Mouse (Mus musculus) heart, adult 18-20 months (tissue): ENCODE measurements around the gene Olfr1044. TPM values are rescaled to one million over a fixed set of nuclear protein-coding genes. Genes with fewer than 3 reads are reported as not detected.
"Not testable (repeated sequence)": the region's sequence is repeated elsewhere in the genome, so short reads cannot be mapped to it uniquely, and the experiment has no call there.

Experiments
- DNase-seq, 2 experiments: peaks; one replicate each; pipeline ENCODE4 v3.0.0; 2021 to 2022; ENCODE audit warnings: mixed read lengths in 1 of 2
- long read RNA-seq, 2 experiments: library from polyadenylated mRNA; stranded (forward); transcript quantifications; one replicate each; pipeline ENCODE4 v2.0.0; 2021
- total RNA-seq, 2 experiments: library from RNA; stranded (reverse); gene quantifications; 2 replicates each; pipeline ENCODE4 v1.2.3; 2021

The Olfr1044 gene
- not detected for total RNA-seq
- long read RNA-seq, experiment 1 = 0 reads
- long read RNA-seq, experiment 2 = 0 reads

DNA sequence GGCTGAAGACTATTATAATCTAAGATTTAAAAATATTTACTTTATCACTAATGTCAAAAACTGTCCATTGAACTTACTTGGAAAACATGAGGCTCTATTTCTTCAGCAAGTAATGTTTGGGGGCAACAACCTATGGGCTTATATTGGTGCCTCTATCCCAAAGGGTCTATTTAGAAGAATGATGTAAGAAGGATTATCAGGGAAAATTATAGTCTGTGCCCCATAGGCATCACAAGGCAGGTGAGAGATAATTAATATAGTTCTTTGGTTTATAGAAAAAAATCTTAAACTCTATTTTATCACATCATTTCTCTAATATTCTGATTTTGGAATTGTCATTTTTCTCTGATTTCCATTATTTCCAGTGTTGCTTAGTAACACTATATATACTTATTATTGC is at the start of gene Olfr1044:
TSS of gene Olfr1044 (minus strand) at position 101 of the 400 bp plus-strand sequence.
- DNase-seq = no peak

DNA sequence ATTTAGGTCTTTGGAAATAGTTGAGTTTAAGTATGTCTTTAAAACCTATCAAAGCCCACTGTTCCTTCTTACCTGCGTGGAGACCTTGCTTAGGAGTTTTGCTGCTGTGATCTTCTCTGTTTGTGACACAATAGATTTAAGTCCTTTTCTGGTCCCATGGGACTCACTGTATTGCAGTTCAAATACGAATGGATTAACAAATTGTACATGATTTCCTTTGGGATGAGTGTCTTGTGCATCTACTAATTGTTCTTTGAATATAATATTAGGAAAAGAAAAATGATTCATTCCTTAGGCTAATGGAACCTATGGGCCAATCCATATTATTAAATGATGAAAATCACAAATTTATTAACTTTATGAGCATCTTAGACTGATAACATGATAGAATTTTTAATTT is 41.6 kb upstream of the Olfr1044 start, which contains the start of gene Olfr1046:
TSS of gene Olfr1046 (minus strand) at position 101 of the 400 bp plus-strand sequence.
- no peak for DNase-seq

DNA sequence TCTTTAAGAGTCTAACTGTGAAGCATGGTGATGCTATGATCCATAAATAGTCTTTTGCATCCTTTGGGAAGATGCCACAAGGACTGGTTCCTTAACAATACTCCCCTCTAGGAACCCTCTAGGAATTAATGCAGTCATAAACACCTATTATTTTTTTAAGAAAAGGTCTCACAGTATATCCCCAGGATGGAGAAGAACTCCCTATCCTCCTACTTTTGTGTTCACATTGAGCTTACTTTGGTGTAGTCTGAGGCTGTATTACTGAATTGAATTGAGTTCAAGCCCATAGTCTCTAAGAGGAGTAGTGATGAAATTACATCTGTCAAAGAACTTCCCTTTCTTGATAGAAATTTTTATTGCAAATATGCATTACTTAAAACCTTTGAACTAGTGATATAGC is 25.3 kb upstream of the Olfr1044 start, which contains the start of gene Olfr1045:
TSS of gene Olfr1045 (minus strand) at position 101 of the 400 bp plus-strand sequence.
- DNase-seq = no peak

DNA sequence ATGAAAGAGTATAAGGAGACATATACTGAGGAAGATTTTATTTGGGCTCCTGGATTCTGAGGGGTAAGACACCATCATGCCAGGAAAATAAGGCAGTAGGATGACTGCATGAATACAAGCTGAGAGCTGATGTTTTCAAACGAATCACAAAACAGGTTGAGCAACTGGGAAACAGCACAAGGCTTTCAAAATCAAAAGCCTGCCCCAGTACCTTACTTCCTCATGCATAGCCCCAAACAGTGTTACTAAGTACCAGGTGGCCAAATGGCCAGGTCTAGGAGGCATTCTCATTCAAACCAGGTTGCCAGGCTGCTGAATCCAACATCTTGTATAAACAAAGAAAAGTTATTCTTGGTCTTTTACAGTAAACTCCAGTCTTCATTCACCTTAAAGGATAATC is 18.2 kb upstream of the Olfr1044 start:
- no peak for DNase-seq

DNA sequence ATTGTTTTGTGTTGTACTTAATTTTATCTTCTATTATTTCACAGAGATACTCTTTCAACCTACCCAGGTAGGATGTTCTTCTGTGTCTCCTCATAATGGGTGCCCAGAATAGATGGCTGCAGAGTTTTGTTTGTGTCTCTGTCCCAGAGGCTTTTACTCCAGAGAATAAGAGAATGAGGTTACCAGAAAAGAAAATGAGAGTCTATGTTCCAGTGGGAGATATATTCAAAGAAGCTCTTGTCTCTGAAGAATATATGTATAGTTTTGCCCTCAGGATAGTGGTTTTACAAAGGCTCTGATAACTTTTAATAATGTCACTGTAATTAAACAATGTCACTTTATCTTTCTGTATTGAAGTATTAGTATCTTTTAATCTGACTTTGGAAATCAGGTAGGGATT is 8.0 kb upstream of the Olfr1044 start, which contains the start of gene Olfr52:
TSS of gene Olfr52 (minus strand) at position 101 of the 400 bp plus-strand sequence.
- no peak for DNase-seq

DNA sequence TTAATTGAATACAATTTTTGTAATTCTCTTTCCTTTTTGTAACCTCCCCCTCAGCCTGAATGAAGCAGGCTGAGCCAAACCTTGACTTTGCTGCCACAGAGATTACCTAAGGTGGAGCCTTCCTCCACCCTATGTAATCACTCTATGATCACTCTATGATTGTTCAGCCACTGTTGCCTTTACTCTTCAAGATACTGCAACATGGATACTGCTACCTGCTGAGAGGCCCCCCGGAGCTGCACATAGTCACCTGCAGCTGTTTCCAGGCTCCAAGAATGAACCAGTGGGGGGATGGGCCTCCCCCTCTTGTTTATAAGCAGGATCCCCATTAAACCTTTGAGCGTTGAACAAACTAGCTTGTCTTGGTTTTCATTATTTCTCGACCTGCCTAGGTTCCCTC is 2.3 kb upstream of the Olfr1044 start:
- DNase-seq = no peak

DNA sequence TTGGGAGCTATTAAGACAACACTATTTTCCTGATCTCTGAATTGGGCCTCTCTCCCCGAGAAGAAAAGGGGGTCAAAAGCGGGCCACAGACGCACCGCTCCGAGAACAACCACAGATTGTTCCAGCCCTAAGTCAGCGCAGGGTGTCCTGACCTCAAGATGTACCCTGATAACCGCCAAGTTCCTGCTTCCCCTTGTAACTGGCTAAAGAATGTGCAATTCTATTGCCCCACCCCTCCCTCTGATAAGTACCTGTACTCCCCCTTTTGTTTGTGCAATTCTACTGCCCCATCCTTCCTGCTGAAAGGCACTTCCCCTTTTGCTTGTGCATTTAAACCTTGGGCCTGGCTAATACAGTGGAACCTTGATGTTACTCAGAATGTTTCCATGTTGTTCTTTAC is 2.2 kb downstream of the Olfr1044 start:
- not testable (repeated sequence) for DNase-seq

DNA sequence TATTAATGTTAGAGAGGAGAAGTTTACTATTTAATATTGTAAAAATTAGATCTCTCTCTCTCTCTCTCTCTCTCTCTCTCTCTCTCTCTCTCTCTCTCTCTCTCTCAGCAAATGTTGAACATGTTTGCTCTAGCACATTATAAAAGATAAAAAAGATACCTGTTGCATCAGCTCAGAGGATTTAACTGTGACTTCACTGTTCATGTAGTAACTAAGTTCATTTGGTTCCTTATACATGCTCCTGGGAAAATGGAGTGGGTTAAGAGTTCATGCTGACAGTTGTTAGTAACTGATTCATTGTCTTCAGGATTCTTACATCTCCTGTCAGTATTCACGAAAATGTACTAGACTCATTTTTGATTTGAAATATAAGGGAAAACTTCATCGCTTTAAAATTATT is 10.2 kb downstream of the Olfr1044 start, which contains the start of gene Olfr1043:
TSS of gene Olfr1043 (minus strand) at position 101 of the 400 bp plus-strand sequence.
- no peak for DNase-seq

DNA sequence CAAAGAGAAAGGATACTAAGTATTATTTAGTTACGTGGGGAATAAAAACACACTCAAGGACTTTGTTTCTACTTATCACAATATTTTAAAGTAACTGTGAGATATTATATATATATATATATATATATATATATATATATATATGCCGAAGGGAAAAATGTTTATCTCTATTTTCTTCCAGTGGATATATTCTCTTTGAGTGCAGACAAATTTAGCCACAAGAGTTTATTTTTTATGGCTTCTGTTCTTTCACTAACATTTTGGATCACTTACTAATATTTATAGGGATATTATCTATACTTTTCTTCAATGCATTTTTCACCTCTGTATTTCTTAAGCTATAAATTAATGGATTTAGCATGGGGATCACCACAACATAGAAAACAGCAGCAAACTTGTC is 15.9 kb downstream of the Olfr1044 start, which contains the start of gene Olfr1042:
TSS of gene Olfr1042 (minus strand) at position 101 of the 400 bp plus-strand sequence.
- DNase-seq = no peak

DNA sequence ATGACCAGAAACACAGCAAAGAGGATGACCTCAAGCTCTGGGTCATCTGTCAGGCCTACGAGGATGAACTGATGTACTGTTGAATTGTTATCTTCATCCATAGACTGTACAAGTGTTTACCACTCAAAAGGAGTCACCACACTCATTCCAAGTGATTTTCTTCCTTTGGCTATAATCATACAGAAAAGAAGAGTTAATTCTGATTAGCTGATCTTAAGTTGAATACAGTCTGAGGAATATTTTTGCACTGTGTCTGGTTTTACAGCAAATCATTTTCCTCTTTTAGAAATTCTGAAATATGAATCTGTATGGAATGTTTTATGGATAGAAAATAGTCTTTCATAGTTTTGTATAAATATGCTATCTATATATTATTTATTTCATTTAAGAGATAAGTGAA is 31.0 kb downstream of the Olfr1044 start, which contains the start of gene Olfr1040:
TSS of gene Olfr1040 (minus strand) at position 101 of the 400 bp plus-strand sequence.
- DNase-seq = no peak

DNA sequence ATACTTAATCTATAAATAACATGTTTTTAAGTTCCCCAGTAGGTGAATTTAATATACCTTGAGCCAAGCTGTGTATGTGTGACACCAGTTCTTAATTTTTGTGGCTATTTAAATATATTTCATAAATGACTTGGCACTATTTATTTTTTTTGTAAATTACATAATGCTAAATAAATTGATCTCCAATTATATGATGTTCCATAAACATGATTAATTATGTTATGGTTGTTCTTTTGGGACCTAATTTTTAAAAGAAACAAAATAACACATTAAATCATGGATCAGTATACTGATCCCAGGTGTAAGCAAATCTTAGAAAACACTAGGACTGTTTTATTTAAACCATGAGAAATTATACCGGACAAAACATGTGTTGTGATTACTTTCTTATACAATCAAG is 41.8 kb downstream of the Olfr1044 start, which contains the start of gene Olfr1039:
TSS of gene Olfr1039 (minus strand) at position 101 of the 400 bp plus-strand sequence.
- DNase-seq = no peak

Other genes with a start within 250 kb of the Olfr1044 start
- gene Olfr1028, start 227.4 kb downstream of the Olfr1044 start, total RNA-seq = not detected
- gene Olfr1029, start 203.9 kb downstream of the Olfr1044 start, total RNA-seq = not detected
- gene Olfr1030, start 198.5 kb downstream of the Olfr1044 start, total RNA-seq = not detected
- gene Olfr1031, start 187.5 kb downstream of the Olfr1044 start, total RNA-seq = not detected
- not detected for gene Olfr1032, start 172.3 kb downstream of the Olfr1044 start, total RNA-seq
- gene Olfr1033, start 157.2 kb downstream of the Olfr1044 start, total RNA-seq = 1 to 10 TPM; 5.0 to 6.7 TPM
- under 1 TPM; 0.07 to 0.23 TPM for gene Olfr1034, start 132.0 kb downstream of the Olfr1044 start, total RNA-seq
- gene Olfr1036, start 103.8 kb downstream of the Olfr1044 start, total RNA-seq = not detected
- gene Olfr1037, start 90.4 kb downstream of the Olfr1044 start, total RNA-seq = not detected
- gene Olfr1039, start 41.9 kb downstream of the Olfr1044 start, total RNA-seq = not detected
- gene Olfr1040, start 31.1 kb downstream of the Olfr1044 start, total RNA-seq = not detected
- not detected for gene Olfr1042, start 16.0 kb downstream of the Olfr1044 start, total RNA-seq
- not detected for gene Olfr1043, start 10.3 kb downstream of the Olfr1044 start, total RNA-seq
- gene Olfr52, start 7.9 kb upstream of the Olfr1044 start, total RNA-seq = not detected
- not detected for gene Olfr1045, start 25.2 kb upstream of the Olfr1044 start, total RNA-seq
- not detected for gene Olfr1046, start 41.5 kb upstream of the Olfr1044 start, total RNA-seq
- not detected for gene Olfr1047, start 53.6 kb upstream of the Olfr1044 start, total RNA-seq
- not detected for gene Olfr1048, start 62.5 kb upstream of the Olfr1044 start, total RNA-seq
- gene Olfr1049, start 80.5 kb upstream of the Olfr1044 start, total RNA-seq = not detected
- not detected for gene Olfr1051, start 101.3 kb upstream of the Olfr1044 start, total RNA-seq
- not detected for gene Olfr1052, start 114.6 kb upstream of the Olfr1044 start, total RNA-seq
- not detected for gene Olfr1053, start 137.5 kb upstream of the Olfr1044 start, total RNA-seq
- not detected for gene Olfr1054, start 157.6 kb upstream of the Olfr1044 start, total RNA-seq
- not detected for gene Olfr1055, start 172.5 kb upstream of the Olfr1044 start, total RNA-seq
- not detected for gene Olfr1056, start 184.6 kb upstream of the Olfr1044 start, total RNA-seq
- gene Olfr1057, start 200.6 kb upstream of the Olfr1044 start, total RNA-seq = not detected
- not detected for gene Olfr1058, start 210.7 kb upstream of the Olfr1044 start, total RNA-seq
- not detected for gene Olfr1061, start 236.2 kb upstream of the Olfr1044 start, total RNA-seq
- gene Olfr1062, start 248.9 kb upstream of the Olfr1044 start, total RNA-seq = not detected